Mouse (Mus musculus) liver (tissue): ENCODE results near the gene Aldh3b1.

Source experiments
- DNase-seq: peaks from one replicate; pipeline ENCODE4 v3.0.0-alpha.2; 2020; ENCODE audit warnings: mixed read lengths

Aldh3b1 gene

GRCm38 (mm10) chr19:3872373-3872772 is 57.2 kb downstream of the Aldh3b1 start:
- DNase-seq: no peak

- DNase-seq: no peak
These were observed 58.1 kb downstream of the Aldh3b1 start for GRCm38 (mm10) chr19:3871468-3871867.

GRCm38 (mm10) chr19:3868290-3868689 is 61.3 kb downstream of the Aldh3b1 start:
- DNase-seq: no peak

- DNase-seq: no peak
These were observed 64.6 kb downstream of the Aldh3b1 start for GRCm38 (mm10) chr19:3864960-3865359.
